Mouse (Mus musculus): ENCODE data around the gene Zc3h12a.

GRCm38 (mm10) chr4:125158581-125159317 lies 31.1 kb upstream of the Zc3h12a start:
- TF ChIP-seq CTCF (IDR thresholded peaks at IDR 0.05; ENCODE audit: extremely low read depth, insufficient read length, insufficient replicate concordance, low read depth, low read length), result no peak
- TF ChIP-seq POLR2A (IDR thresholded peaks at IDR 0.05; ENCODE audit: low read depth, low read length), result no peak

Data from small intestine, adult 2 months (tissue).